Mouse (Mus musculus) common myeloid progenitor, adult 5-6 weeks (primary cell): ENCODE data around the gene Scgb1b15. TPM values are rescaled to one million over a fixed set of nuclear protein-coding genes. Genes with fewer than 3 reads are reported as not detected.
"Not testable (repeated sequence)": the region's sequence is repeated elsewhere in the genome, so short reads cannot be mapped to it uniquely, and the experiment has no call there.

ENCODE experiments used
- ATAC-seq: replicated peaks from 2 replicates; pipeline ENCODE4 v1.8.0; 2016; ENCODE audit warnings: low read depth, mild to moderate bottlenecking, moderate TSS enrichment, inconsistent platforms; ENCODE audit not compliant: poor library complexity, severe bottlenecking
- total RNA-seq: library from RNA; stranded (forward); fragments of 200-1000, 187-1606 nt; gene quantifications from 2 replicates; pipeline ENCODE4 v1.2.3, GENCODE M21; 2017

Gene Scgb1b15
- not detected in 2 replicates for total RNA-seq

GRCm38 (mm10) chr7:32836254-32836653, at the start of gene Scgb1b15:
Gene Scgb1b15, plus strand, starts transcription at chr7:32836554.
- ATAC-seq: not testable (repeated sequence)

- ATAC-seq: not testable (repeated sequence)
Measured at GRCm38 (mm10) chr7:32829562-32829961, 6.8 kb upstream of the Scgb1b15 start, which contains the start of gene Scgb2b15. Gene Scgb2b15, minus strand, starts transcription at chr7:32829662.

Other genes starting within 250 kb of the Scgb1b15 start
- not detected in 2 replicates for gene Scgb2b15, start 6.9 kb upstream of the Scgb1b15 start, total RNA-seq
- not detected in 2 replicates for gene Scgb2b17, start 220.0 kb downstream of the Scgb1b15 start, total RNA-seq
- gene Scgb1b17, start 226.9 kb downstream of the Scgb1b15 start, total RNA-seq: not detected in 2 replicates